Mouse (Mus musculus) spleen, postnatal 14 days (tissue): ENCODE measurements around the gene Acot6.

Experiments
- DNase-seq, 2 experiments: peaks; one replicate each; pipeline ENCODE4 v3.0.0; 2021 to 2022; ENCODE audit warnings: low spot score in 2 of 2

Gene Acot6

GRCm38 (mm10) chr12:84152352-84153190 lies 52.1 kb downstream of the Acot6 start:
- DNase-seq = no peak

- DNase-seq = no peak
Measured at GRCm38 (mm10) chr12:84153414-84153813, 53.0 kb downstream of the Acot6 start.

- DNase-seq = no peak
Measured at GRCm38 (mm10) chr12:84154786-84155522, 54.5 kb downstream of the Acot6 start.

GRCm38 (mm10) chr12:84155523-84155871 lies 55.0 kb downstream of the Acot6 start:
- DNase-seq = no peak

GRCm38 (mm10) chr12:84156210-84156609 lies 55.8 kb downstream of the Acot6 start:
- no peak for DNase-seq

GRCm38 (mm10) chr12:84158156-84158555 lies 57.7 kb downstream of the Acot6 start:
- DNase-seq = no peak

GRCm38 (mm10) chr12:84160491-84160890 lies 60.0 kb downstream of the Acot6 start:
- DNase-seq = no peak
